Mouse (Mus musculus): ENCODE measurements around the gene Nr6a1.

Nr6a1 gene

DNA sequence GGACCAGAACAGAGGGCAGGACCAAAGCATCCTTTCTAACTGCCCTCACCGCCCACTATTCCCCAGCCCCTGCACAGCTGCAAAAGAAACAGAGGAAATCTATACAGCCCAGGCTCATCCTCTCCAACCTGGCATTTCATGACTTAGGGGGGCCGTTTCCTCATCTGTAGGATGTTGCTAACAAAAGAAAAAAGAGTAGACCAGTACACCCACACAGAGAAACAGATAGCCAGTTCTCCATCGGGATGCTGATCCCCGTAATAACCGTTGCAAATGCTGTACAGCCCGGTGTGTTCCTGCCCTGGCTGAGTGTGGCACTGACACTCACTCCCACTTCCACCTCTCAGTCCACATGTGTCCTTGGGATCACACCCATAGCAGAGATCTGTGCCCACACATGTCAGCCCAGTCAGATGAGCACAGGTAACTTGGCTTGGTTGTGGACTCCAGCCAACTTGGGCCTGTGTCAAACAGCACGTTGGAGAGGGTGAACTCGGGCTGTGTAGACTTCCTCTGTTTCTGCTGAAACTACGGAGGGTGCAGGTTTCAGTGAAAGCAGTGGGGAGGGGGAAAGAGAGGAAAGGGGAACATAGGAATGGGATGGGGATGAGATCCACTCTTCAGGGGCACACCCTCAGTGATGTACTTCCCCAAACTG lies 9.4 kb upstream of the Nr6a1 start:
- no peak for DNase-seq

DNA sequence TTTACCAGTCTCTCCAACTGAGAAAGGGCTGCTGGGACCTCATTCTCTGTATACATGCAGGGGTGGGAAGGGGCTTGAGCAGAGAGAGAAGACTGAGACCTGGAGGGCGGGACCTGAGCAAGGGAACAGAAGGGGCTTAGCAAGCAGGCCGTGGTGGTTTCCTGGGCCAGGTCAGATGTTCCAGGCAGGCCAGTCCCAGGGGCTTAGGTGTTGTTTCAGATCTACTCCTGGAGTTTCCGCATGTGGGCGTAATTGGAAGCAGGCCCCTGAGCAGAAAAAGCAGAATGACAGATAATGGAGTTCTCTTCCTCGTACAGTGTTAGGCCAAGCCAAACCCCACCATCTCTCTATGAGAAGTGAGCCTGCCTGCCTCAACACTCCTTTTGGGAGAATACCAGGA lies 7.4 kb upstream of the Nr6a1 start:
- DNase-seq: no peak

GRCm38 (mm10) chr2:38933931-38934330 lies 6.4 kb upstream of the Nr6a1 start:
- DNase-seq: no peak

- DNase-seq: peak; percentile 55 to 66
These were observed 4.6 kb upstream of the Nr6a1 start, which contains the start of gene Olfml2a for GRCm38 (mm10) chr2:38931851-38932667. Gene Olfml2a, plus strand, starts transcription at chr2:38931978.

- no peak for DNase-seq
These were observed 2.8 kb upstream of the Nr6a1 start for GRCm38 (mm10) chr2:38930269-38930668.

- DNase-seq: peak; percentile 89 to 90
These were observed 1.2 kb downstream of the Nr6a1 start for GRCm38 (mm10) chr2:38926145-38926891.

DNA sequence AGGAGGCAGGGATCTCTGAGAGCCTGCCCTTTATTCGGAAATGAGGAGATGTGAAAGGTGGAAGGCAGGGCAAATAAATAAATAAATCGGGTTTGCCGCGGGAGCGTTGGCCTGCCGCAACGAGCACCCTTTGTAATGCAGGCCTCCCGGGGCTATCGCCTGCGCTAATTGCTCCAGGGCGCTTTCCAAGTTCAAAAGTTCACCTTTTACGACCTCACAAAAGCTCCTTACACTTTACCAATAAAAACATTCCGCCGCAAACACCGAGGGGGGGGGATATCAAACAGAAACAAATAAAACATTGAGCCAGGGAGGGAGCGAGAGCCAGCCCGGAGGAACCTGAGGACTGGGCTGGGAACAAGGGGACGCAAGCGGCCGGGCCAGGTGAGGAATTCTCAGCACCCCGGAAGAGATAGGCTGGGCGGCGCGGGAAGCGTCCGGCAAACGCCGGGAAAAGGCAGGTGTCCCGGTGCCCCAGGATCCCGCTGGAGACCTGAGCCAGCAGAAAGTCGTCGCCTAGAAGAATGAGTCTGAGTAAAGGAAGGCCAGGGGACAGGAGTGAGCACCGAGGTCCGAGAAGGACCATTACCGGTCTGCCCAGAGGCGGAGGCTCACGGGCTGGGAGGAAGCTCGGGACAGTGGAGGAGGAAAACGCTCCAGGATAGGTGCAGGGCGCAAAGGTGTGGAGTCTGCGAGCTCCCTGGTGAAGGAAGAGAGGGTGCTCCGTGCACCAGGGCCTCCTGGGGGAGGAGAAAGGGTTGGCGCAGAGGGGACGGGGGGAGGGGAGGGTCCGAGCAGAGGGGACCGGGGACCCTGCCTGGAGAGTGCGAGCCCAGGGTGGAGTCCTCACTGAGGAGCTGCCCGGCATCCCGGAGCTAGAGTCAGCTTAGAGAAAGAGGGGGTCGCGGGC lies 2.1 kb downstream of the Nr6a1 start:
- peak in 1 of 2 experiments; percentile 38 for DNase-seq

GRCm38 (mm10) chr2:38924571-38924970 lies 2.9 kb downstream of the Nr6a1 start:
- no peak for DNase-seq

GRCm38 (mm10) chr2:38923911-38924310 lies 3.6 kb downstream of the Nr6a1 start:
- no peak for DNase-seq

DNA sequence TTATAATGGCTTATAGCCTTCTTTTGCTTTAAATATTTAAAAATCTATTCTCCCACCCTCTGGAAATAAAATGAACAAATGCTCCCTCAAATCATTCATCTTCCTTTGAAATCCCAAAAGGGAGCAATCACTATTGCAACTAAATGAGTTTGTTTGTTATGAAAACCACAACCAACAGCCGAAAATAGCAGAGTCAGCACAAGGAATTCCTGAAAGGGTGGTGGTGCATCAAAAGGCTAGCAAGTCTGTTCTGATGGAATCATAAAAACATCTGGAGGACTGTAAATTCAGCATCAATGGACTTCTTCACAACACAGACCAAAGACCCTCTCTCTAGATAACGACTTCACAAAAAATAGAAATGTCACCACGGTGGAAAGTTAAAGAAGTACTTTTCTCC lies 4.0 kb downstream of the Nr6a1 start:
- DNase-seq: no peak

- no peak for DNase-seq
These were observed 6.1 kb downstream of the Nr6a1 start for GRCm38 (mm10) chr2:38921374-38921773.

- no peak for DNase-seq
These were observed 10.4 kb downstream of the Nr6a1 start for GRCm38 (mm10) chr2:38916947-38917691.

- DNase-seq: no peak
These were observed 12.5 kb downstream of the Nr6a1 start for GRCm38 (mm10) chr2:38914965-38915364.

DNA sequence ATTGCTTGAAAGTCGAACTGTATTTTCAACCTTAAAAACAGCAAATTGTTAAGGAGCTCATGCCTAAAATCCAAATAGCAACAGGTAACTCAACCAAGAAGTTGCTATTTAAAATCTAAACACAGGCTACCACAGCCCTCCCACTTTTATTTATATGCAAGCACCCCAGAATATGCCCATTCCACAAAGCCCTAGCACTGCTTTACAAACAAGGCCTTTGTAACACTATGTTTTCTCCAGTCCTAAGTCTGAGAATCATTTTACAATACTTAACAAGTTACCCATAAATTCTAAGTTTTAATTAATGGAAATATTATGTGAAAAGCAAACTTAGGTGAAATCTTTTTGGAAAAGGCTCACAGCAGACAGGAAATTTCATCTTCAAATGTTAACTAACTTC lies 13.0 kb downstream of the Nr6a1 start:
- no peak for DNase-seq

GRCm38 (mm10) chr2:38908604-38909003 lies 18.9 kb downstream of the Nr6a1 start:
- no peak for DNase-seq

DNA sequence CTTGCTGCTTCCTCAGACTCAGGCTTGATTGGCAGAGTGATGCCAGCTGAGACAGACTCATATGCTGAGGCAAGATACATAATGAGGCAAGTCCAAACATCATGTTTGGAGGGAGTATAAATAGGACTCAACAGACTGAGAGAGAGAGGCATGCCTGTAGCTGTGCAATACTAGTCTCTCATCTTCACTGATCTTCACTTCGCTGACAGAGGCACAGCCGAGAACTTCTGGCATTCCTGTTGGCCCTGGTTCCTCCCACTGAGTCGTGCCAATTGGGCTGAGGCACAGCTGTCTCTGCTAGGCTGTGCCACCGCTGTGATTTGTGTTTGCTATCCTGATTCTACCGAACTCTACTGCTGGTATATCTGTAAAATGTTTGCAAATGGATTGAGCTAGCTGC lies 21.4 kb downstream of the Nr6a1 start:
- no peak for DNase-seq

- DNase-seq: no peak
These were observed 23.2 kb downstream of the Nr6a1 start for GRCm38 (mm10) chr2:38904290-38904689.

DNA sequence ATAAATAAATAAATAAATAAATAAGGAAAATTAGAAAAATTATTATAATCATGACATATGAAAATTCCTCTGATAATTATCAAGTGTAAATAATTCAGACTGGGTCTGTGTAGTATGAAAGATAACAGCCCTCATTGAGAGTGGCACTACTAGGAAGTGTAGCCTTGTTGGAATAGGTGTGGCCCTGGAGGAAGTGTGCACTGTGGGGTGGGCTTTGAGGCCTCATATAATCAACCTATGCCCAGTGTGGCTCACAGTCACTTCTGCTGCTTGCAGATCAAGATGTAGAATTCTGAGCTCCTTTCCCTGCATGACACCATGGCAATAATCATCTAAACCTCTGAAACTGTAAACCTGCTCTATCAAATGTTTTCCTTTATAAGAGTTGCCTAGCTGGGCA lies 24.6 kb downstream of the Nr6a1 start:
- DNase-seq: no peak

DNA sequence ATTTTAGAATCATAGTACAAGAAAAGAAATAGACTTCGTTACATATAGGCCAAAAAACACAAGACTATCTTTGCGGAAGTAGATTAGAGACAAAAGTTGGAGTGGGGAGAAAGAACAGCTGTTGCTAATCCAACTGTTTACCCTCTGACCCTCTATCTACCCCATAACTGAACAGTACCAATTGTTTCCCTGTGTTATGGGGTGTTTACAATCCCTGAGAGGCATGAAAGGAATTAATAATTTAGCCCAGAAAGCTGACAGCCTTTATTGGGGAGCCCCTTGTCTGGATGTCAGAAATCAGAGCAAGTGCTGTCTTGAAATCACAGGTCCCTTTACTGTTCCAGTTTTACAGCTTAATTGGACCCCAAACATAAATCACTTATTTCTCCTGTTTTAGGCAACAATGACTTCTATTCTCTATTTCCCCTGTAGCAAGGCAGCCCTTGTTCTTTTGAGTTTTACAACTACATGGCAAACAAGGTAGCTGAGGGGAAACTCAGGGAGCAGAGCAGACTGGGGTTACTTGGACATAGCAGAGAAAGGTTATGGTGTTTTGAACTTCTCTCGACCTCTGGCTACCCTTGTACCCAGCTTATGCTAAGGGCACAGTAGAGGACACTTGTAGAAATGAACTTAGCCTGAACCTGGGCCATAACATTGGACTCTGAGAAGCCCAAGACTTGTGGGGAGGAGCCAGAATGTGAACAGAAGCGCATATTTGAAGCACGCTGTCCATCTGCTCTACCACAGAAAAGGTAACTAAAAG lies 46.4 kb downstream of the Nr6a1 start:
- no peak for DNase-seq

DNA sequence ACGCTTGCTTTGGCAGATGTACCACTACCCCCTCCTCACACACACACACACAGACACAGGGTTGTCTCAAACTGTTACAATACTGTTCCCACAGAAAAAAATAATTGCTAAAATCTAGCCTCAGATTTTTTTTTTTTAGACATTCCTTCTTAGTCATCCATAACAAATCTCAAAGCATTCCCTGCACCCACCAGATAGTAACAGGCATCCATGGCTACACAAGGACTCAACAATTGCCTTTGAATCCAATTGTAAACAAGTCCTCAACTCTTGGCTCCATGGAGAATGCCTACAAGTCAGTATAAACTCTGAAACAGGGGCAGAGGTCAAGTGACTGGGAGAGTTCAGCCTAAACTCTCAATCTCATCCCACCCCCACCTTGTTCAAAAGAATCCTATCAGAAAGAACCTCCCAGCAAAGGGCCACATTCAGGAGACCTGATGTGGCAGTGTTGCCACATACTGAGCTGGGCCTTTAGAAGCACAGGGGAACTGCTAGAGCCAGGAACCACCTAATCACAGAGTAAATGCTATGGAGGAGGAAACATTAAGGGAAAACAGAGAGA lies 52.9 kb downstream of the Nr6a1 start:
- no peak for DNase-seq

DNA sequence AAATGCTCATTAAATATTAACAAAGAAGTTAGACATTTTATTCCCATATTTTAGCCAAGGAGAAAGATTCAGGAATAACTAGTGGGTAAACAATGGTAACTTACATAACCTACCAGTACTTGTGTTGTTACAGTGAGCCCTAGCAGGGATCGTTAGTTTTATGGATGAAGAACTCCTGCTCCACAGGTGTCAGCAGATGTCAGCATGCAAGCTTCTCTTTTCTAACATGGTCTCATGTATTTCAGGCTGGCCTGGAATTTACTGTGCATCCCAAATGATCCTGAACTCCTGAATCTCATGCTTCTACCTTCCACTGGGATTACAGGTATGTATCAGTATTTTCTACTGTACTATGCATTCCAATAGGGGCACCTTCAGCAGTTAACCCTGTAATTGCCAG lies 54.8 kb downstream of the Nr6a1 start:
- no peak for DNase-seq

Data from cerebellum, postnatal 36 days (tissue).